Mouse (Mus musculus): ENCODE results near the gene Zfp664. TPM values are rescaled to one million over a fixed set of nuclear protein-coding genes. Genes with fewer than 3 reads are reported as not detected.
A peak's percentile ranks its signal among the peaks of the same experiment; 100 is the strongest.

Gene Zfp664
- total RNA-seq (2021) = 10 to 100 TPM; 65.1 to 66.1 TPM
- long read RNA-seq, experiment 1, full-length matches to known transcripts = 8 of 28 reads
- long read RNA-seq, experiment 1, partial matches to known transcripts = 1 of 28 reads
- long read RNA-seq, experiment 1, other reads (novel, unspliced or antisense) = 19 of 28 reads
- long read RNA-seq, experiment 2, full-length matches to known transcripts = 11 of 32 reads
- long read RNA-seq, experiment 2, partial matches to known transcripts = 0 of 32 reads
- long read RNA-seq, experiment 2, other reads (novel, unspliced or antisense) = 21 of 32 reads

DNA sequence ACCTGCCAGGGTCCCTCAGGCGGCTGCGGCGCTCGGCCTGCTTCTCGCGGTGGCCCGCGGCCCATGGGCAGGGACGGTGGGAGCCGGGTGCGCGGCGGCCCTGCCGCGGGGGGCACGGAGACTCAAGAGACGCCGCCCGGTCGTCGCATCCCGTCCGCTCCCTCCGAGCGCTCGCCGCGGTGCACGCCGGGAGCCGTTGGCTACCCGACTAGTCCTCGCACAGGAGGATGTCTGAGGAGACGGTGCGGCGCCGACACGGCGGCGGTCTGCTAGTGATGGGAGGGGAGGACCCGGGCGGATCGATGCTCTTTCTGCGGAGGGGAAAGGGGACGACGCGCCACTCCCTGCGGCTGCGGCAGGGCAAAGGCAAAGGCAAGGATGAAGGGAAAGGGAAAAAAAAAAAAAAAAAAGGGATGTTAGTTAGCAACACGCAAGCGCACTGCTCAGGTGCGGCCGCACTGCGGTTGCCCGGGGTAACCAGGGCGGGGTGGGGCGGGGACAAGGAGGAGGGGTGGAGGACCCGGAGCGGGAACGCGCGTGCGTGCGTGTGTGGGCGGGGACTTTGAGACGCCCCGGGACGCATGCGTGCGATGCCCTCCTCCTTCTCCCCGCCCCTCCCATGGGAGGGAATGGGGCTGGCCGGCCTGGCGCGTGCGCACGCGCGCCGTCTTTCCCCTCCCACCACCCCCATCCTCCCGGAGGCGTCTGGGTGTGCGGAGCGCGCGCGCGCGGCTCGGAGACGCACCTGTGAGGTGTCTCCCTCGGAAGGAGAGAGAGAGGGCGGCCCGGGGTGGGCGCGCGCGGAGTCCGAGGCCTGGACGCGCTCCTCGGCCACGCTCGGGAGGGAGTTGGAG is at the start of gene Zfp664, which contains the start of gene Ccdc92:
Gene Zfp664, plus strand, starts transcription at position 679 of the 854 bp plus-strand sequence.
Gene Ccdc92, minus strand, starts transcription at position 412 of the 854 bp plus-strand sequence.
- peak within 1 kb of the TSS; percentile 97 for H3K27ac ChIP-seq
- peak; percentile 98 for DNase-seq (ENCODE audit: low spot score in 2 of 2)
- TF ChIP-seq CTCF (conservative IDR thresholded peaks at IDR 0.05) = no peak
- peak within 1 kb of the TSS; percentile 93 for H3K4me3 ChIP-seq

DNA sequence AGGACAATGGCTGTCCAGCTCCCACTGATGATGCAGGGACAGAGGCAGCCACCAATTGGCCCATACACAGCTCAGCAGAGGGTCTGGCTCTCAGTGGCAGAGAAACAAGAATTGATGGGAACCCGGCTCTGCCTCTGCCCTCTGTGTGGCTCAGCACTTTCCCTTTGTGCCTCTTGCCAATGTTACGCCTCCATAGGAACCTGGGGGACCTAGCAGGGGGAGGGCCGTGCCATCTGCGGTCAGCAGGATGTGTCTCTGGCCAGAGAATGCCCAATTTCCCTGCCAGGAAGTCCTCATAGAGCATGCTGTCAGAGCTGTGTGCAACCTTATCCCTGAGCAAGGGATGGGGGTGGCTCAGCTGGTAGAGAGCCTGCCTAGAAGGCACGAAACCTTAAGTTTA is 47.7 kb upstream of the Zfp664 start:
- TF ChIP-seq CTCF (conservative IDR thresholded peaks at IDR 0.05) = no peak
- Histone ChIP-seq H3K4me3 (no peak overlapping the region), H3K27ac (no peak overlapping the region)
- no peak for DNase-seq (ENCODE audit: low spot score in 2 of 2)

DNA sequence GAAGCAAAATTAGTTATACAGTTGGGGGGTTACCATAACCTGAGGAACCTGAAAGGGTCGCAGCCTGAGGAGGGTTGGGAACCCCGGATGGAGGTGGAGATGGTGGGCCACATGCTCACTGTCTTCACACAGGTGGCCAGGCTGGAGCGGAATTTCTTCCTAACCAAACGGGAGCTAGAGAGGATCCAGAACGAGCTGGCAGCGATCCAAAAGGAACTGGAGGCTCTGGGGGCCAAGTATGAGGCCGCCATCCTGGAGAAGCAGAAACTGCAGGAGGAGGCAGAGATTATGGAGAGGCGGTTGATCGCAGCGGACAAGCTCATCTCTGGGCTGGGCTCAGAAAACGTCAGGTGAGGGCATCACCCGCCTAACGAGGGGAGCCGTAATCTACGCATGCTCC is 45.4 kb upstream of the Zfp664 start:
- no peak overlapping the region for H3K27ac ChIP-seq
- no peak overlapping the region for H3K4me3 ChIP-seq
- DNase-seq (ENCODE audit: low spot score in 2 of 2) = no peak
- no peak for TF ChIP-seq CTCF (conservative IDR thresholded peaks at IDR 0.05)

DNA sequence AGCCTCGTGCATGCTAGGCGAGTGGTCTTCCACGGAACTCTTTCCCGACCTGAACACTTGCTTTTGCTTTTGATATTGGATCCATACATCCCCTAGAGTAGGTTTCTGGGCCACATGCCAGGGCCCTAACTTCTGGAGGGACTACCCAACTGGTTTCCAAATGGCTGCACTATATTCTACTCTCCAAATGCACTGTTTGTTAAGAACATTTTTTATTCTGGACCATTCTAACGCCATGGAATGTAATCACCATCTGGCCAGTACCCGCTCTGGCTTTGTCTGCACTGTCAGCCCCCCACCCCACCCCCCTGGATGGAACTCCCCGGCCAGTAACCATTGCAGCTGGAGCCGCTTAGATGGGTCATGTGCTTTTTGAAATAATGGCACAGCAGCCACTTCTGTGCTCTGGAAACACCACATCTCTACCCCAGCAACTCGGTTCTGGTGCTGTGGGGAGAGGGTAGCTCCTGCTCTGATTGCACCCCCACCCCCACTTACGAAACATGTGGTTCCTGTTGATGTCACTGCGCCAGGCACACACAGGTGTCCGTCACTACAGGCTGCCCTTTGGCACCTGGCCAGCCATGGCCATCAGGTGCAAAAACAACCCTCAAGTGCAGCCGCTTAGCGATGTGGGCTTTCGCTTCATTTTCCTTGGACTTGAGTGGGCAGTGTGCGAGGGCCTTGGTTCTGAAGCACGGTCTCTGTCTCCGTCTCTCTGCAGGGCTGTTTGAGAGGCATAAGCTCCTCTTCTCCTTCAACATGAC is 40.2 kb upstream of the Zfp664 start:
- no peak overlapping the region for H3K4me3 ChIP-seq
- no peak for TF ChIP-seq CTCF (conservative IDR thresholded peaks at IDR 0.05)
- DNase-seq (ENCODE audit: low spot score in 2 of 2) = no peak
- H3K27ac ChIP-seq = no peak overlapping the region

DNA sequence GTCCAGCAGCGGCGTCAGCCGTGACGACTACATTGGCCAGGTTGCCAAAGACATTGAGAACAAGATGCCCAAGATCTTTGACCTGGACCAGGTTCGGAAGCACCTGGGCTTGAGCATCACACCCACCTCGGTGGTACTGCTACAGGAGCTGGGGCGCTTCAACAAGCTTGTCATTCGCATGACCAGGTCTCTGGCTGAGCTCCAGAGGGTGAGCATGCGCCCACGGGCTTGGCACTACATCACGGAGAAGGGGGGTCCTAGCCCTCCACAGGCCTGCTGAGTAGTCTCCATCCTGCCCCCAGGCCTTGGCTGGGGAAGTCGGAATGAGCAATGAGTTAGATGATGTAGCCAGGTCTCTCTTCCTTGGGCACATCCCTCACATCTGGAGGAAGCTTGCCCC is 32.2 kb upstream of the Zfp664 start:
- H3K4me3 ChIP-seq = no peak overlapping the region
- no peak for DNase-seq (ENCODE audit: low spot score in 2 of 2)
- no peak for TF ChIP-seq CTCF (conservative IDR thresholded peaks at IDR 0.05)
- H3K27ac ChIP-seq = no peak overlapping the region

DNA sequence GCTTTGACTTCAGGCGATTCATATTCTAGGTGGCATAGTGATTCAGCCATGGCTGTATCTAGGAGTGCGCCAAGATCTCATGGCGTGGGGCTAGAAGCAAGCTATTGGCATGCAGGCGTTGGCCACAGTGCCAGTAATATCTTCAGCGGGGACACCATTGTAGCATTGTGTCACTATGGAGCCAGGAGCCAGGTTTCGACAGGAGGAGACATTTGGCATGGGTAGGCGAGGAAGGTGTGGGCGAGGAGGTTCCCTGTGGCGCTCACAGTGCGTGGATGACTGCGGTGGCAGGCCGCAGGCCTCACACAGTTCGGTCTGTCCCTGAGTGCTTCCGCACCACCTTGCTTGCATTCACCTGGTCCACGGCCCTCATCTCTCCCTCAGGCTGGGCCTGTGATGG is 27.3 kb upstream of the Zfp664 start:
- TF ChIP-seq CTCF (conservative IDR thresholded peaks at IDR 0.05) = no peak
- DNase-seq (ENCODE audit: low spot score in 2 of 2) = peak in 1 of 2 experiments; percentile 26

DNA sequence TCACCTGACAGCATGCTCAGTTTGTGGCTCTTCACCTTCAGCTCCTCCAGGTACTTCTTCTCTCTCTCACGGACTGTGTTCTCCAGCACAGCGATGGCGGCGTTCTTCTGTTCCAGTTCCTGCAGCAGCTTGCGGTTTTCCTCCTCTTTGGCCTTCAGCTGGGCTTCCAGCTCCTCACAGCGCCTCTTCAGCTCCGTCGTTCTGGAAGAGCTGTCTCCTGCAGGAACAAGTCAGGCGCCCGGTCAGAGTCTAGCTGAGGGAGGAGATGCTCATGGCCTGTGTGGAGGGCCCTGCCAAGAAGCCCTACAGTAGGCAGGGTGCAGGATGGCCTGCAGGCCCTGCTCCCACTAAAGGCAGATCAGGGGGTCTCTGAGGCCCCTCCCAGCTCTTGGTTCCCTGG is 26.4 kb upstream of the Zfp664 start:
- no peak for DNase-seq (ENCODE audit: low spot score in 2 of 2)
- TF ChIP-seq CTCF (conservative IDR thresholded peaks at IDR 0.05) = no peak
- H3K4me3 ChIP-seq = no peak overlapping the region
- peak overlapping the region; percentile 5; the same call in 1 of the 2 replicates for H3K27ac ChIP-seq

More for the DNA sequence above, 27.3 kb upstream of the Zfp664 start:
- Histone ChIP-seq H3K27ac (no peak overlapping the region), H3K4me3 (no peak overlapping the region)

DNA sequence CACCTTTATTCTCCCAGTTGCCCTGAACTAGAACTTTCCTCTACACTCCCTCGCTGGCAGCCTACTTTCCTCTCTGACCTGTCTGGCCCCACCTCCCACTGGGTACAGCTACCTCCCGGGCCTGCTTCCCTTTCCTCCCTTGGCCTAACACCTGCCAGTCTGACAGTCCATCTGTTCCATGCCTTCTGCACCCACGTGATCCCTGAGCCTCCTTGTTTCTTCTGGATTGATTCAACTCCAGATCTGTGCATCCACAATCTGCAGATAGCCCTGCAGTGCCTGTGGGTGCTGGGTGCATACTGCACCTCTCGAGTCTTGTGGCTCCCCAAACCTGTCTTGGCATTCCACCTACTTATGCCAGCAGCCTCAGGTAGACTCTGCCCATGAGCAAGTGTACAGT is 25.9 kb upstream of the Zfp664 start:
- no peak for TF ChIP-seq CTCF (conservative IDR thresholded peaks at IDR 0.05)
- peak overlapping the region; percentile 5; the same call in 1 of the 2 replicates for H3K27ac ChIP-seq
- no peak overlapping the region for H3K4me3 ChIP-seq
- peak in 1 of 2 experiments; percentile 60 for DNase-seq (ENCODE audit: low spot score in 2 of 2)

DNA sequence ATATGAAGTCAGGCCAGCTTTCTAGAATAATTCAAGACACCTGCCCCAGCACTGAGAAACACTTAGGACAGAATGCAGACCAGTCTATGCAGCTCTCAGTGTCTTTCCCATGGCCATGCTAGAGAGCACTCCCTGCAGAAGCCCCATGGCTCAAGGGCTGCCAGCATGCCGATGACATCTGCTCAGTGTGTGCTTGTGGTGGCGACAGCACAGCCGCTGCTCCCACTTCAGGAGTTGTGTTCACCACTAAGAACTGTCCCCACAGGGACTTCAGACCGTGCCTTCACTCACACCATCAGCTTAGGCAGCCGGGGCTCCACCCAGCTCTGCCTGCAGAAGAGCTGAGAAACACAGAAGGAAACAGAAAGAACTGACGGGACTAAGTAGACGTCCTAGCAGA is 22.3 kb upstream of the Zfp664 start:
- Histone ChIP-seq H3K27ac (peak overlapping the region; percentile 43; the same call in 1 of the 2 replicates), H3K4me3 (no peak overlapping the region)
- TF ChIP-seq CTCF (conservative IDR thresholded peaks at IDR 0.05) = no peak
- no peak for DNase-seq (ENCODE audit: low spot score in 2 of 2)

DNA sequence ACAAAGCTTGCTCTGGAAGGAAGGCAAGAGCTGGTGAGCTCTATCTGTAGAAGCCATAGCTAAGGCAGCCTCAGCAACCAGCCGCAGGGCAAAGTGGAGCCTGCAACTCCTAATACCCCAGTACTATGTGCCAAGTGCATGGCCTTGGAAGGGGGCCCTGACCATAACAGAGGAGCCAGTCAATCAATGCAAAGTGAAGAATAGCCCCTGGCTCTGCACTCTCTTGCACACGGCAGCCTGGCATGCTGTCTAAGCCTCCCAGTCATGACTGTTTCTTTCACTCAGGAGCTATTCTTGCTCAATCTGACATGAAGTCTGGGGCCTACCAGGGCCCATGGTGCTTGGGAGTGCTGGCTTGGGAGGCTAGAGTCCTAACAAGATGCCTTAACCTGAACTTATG is 21.8 kb upstream of the Zfp664 start:
- DNase-seq (ENCODE audit: low spot score in 2 of 2) = no peak
- H3K27ac ChIP-seq = peak overlapping the region; percentile 43
- H3K4me3 ChIP-seq = no peak overlapping the region
- TF ChIP-seq CTCF (conservative IDR thresholded peaks at IDR 0.05) = no peak

DNA sequence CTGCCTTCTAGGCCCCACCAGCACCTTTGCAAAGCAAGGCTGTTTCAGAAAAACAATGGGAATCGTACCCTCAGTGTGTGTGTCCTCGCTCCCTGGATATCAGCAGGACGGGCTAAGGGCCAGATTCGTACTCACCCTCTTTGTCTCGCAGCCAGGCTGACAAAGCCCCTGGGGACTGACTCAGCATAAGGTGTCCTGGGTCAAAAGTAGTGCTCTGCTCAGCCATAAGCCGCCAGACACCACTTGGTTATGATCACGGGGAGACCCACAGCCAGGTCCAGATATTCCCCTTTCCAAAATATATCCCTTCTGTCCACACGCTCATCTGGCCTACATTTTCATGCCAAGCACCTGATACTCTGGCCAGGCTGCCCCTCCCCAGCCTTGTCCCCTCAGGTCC is 19.1 kb upstream of the Zfp664 start:
- no peak overlapping the region for H3K4me3 ChIP-seq
- no peak for TF ChIP-seq CTCF (conservative IDR thresholded peaks at IDR 0.05)
- H3K27ac ChIP-seq = no peak overlapping the region
- DNase-seq (ENCODE audit: low spot score in 2 of 2) = no peak

DNA sequence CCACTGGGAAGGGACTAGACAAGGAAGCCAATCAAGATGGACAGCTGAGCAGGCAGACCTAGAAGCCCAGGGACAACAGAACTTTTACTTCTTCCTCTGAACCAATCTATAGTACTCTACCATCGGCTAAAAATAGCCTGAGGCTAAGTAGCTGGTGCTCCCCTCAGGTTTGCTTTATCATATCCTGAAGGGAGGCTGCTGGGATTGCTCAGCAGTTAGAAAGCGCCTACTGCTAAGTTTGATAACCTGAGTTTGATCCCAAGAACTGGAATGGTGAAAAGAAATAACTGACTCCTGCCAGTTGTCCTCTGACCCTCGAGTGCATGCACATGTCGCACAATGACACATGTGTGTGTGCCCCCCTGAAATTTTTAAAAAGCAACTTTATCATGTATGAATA is 17.6 kb upstream of the Zfp664 start:
- no peak overlapping the region for H3K27ac ChIP-seq
- no peak overlapping the region for H3K4me3 ChIP-seq
- DNase-seq (ENCODE audit: low spot score in 2 of 2) = no peak
- TF ChIP-seq CTCF (conservative IDR thresholded peaks at IDR 0.05) = no peak

DNA sequence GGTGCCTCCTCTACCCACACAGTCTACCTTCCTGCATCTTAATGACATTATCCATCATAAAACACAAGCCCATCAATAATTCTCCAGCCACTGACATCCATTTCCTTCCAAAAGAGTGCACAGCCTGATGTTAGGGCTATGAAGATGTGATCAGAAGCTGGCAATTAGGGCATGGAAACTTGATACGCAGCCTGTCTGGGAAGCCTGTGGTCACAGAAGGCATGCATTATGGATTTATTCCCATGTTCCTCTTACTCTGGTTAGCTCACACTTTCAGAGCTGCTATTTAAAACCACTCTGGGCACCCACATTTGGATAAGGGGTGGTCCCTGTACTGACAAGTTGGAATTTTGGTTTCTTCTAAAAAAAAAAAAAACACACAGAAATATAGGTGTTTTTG is 15.5 kb upstream of the Zfp664 start:
- no peak for DNase-seq (ENCODE audit: low spot score in 2 of 2)
- no peak for TF ChIP-seq CTCF (conservative IDR thresholded peaks at IDR 0.05)
- Histone ChIP-seq H3K4me3 (no peak overlapping the region), H3K27ac (no peak overlapping the region)

Data from layer of hippocampus, adult 2 months (tissue).